Mouse (Mus musculus): ENCODE data around the gene Yod1.

DNA sequence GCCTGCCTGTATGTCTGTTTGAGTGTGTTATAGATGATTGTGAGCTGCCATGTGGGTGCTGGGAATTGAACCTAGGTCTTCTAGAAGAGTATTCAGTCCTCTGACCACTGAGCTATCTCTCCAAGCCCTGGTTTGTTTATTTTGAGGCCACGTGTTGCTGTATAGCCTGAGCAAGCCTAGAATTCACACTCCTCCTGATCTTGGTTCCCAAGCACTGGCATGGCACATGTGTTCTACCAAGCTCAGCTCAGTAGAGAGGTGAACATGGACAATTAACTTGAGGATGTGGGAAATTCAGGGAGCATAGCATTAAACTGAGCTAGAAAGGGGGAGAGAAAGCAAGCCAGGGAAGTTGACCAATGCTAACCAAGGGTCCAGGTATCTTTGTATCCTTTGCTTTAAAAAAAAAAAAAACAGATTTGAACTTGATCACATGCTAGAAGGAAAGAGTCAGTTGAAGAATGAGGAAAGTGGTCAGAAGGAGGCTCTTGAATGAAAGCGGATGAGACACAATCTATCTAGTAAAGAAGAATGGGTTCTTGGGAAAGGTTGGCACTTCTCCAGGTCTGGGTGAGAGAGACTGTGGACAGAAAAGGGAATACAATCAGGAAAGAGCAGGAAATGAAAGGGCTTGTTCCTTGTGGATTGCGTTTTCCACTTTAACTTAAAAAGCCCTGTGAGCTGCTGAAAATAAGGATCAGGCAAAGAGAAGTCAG is 45.1 kb downstream of the Yod1 start:
- no peak for TF ChIP-seq CTCF (conservative IDR thresholded peaks at IDR 0.05; ENCODE audit: low read length)
- TF ChIP-seq NANOG (IDR thresholded peaks at IDR 0.05; ENCODE audit: borderline replicate concordance, low read length), result no peak
- no peak for TF ChIP-seq POU5F1 (IDR thresholded peaks at IDR 0.05; ENCODE audit: borderline replicate concordance, low read length)
